Mouse (Mus musculus) heart, embryonic 10.5 days (tissue): ENCODE data around the gene Mfsd4a. TPM values are rescaled to one million over a fixed set of nuclear protein-coding genes. Genes with fewer than 3 reads are reported as not detected.

Source experiments
- DNase-seq: peaks from one replicate; pipeline ENCODE4 v3.0.0-alpha.2; 2017; ENCODE audit warnings: low spot score
- H3K27ac ChIP-seq: fragments of 300-500 bp; sonication (generic); 2 replicates; pipeline ENCODE4 v1.5.1; 2016; ENCODE audit warnings: mild to moderate bottlenecking
- H3K27me3 ChIP-seq: fragments of 300-500 bp; sonication (generic); 2 replicates; pipeline ENCODE4 v1.6.1; 2016; ENCODE audit warnings: mild to moderate bottlenecking; ENCODE audit not compliant: poor library complexity, insufficient read depth, severe bottlenecking
- H3K36me3 ChIP-seq: fragments of 300-500 bp; sonication (generic); 2 replicates; pipeline ENCODE4 v1.6.1; 2016; ENCODE audit warnings: mild to moderate bottlenecking, moderate library complexity
- H3K4me1 ChIP-seq: fragments of 300-500 bp; sonication (generic); 2 replicates; pipeline ENCODE4 v1.6.1; 2016; ENCODE audit warnings: mild to moderate bottlenecking
- H3K4me3 ChIP-seq: fragments of 300-500 bp; sonication (generic); 2 replicates; pipeline ENCODE4 v1.5.1; 2016; ENCODE audit warnings: mild to moderate bottlenecking, moderate library complexity
- H3K9me3 ChIP-seq: fragments of 300-500 bp; sonication (generic); 2 replicates; pipeline ENCODE4 v1.6.1; 2016; ENCODE audit warnings: mild to moderate bottlenecking, moderate library complexity
- WGBS: fragments of 180-500 bp; shearing (Covaris S2); methylation state at CpG from one replicate; pipeline ENCODE4 v1.1.7; 2016; 5-methylcytosine and 5-hydroxymethylcytosine counted together
- polyA plus RNA-seq: library from polyadenylated mRNA; unstranded; fragments of >200 nt; fragmentation: Nextera tagmentation; extraction: Ambion mirVana; gene quantifications from 2 replicates; pipeline ENCODE4 v1.2.1, GENCODE M21; 2016

The Mfsd4a gene
- polyA plus RNA-seq, 1 experiment from 2014 or later: 7.3 TPM

DNA sequence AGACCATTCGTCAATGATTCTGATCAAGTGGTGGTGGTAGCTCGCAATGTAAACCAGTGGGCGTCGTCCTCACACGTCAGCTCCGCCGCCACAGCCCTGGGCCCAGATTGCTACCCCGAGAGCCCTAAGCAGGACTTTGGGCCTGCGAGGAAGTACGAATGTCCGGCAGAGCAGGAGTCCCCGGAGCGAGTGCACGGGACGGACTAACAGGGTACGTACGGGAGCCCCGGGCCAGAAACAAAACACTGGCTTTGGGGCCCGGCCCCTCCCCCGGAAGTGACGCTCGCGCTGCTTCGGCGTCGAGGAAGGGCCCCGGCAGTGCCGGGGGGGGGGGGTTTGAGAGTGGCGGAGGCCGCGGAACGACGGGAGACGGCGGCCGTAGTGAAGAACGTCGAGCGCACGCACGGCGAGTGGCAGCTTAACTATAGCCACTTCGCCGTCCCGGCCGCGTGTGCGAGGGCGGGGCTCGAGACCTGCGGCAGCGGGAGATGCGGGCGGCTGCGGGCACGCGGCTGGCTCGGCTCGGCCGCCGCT is 60.5 kb downstream of the Mfsd4a start, which contains the start of gene Elk4:
Gene Elk4, plus strand, starts transcription at position 326 of the 534 bp plus-strand sequence.
- under 1% methylated on average over 61 of the region's 61 CpGs for WGBS
- Histone ChIP-seq H3K27ac (peak within 1 kb of the TSS; percentile 100), H3K27me3 (no peaks in the 10 kb centered on the region), H3K4me3 (peak within 1 kb of the TSS; percentile 89), H3K36me3 (no peaks in the 10 kb centered on the region), H3K9me3 (no peaks in the 10 kb centered on the region), H3K4me1 (peaks cover 23% of the 10 kb centered on the region)
- peak; percentile 93 for DNase-seq

DNA sequence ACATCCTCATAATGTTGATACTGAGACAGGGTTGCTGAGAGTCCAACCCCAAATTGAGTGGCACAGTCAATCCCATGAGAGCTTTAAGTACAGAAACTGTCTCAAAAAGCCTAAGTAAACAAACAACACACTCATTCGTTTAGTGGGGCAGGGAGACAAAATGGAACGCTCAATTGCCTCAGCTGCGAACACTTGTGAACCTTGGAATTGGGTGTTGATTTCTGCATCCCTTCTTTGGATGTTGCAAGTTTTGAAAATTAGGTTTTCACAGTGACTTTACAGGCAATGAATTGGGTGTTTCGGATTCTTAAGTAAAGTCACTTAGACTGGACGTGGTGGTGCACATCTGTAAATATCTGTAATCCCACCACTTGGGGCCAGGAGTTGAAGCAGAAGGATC is 61.1 kb downstream of the Mfsd4a start:
- Histone ChIP-seq H3K9me3 (no peaks in the 10 kb centered on the region), H3K36me3 (no peaks in the 10 kb centered on the region), H3K4me3 (peak overlapping the region; percentile 89), H3K27me3 (no peaks in the 10 kb centered on the region), H3K4me1 (peaks cover 23% of the 10 kb centered on the region), H3K27ac (peak overlapping the region; percentile 100)
- no peak for DNase-seq
- WGBS: 29% methylated on average over 5 of the region's 5 CpGs

DNA sequence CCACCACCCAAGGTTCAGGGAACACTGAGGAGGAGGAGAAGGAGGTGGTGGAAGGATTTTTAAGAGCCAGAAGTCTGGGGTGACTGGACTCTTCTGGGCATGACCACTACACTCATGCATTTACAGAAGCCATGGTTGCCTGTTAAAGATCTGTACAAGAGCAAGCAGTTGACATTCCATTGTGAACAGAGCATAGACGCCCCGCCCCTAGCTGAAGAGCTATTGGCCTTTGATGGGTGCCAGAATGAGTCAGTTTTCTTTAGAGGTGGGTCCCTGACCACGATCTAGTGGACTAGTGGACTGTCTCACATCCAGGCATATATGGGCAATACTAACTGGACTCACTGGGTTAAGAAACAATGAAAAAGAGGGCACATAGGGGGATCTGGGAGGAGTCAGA is 61.8 kb downstream of the Mfsd4a start:
- WGBS: 79% methylated on average over 3 of the region's 3 CpGs

DNA sequence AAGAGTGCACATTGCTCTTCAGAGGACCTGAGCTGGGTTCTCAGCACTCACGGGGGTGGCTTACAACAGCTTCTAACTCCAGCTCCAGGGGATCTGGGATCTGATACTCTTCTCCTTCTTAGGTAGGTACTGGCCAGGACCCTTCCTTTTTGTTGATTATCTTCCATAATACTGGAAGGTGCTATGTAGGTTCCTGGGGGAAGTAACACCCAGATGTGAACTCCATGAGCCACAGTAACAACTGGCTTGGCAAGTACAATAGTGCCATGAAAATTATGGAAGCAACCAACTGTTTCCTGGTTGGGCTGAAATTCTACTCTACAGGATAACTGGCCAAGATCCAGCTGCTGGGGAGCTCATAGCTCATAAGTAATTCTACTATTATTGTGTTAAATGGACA is 62.4 kb downstream of the Mfsd4a start:
- H3K36me3 ChIP-seq: no peaks in the 10 kb centered on the region
- DNase-seq: no peak
- H3K4me1 ChIP-seq: peaks cover 23% of the 10 kb centered on the region
- WGBS: 73% methylated on average over 1 of the region's 1 CpGs
- no peaks in the 10 kb centered on the region for H3K27me3 ChIP-seq
- no peak overlapping the region for H3K4me3 ChIP-seq
- H3K9me3 ChIP-seq: no peaks in the 10 kb centered on the region
- no peak overlapping the region for H3K27ac ChIP-seq

More for the DNA sequence above, 61.8 kb downstream of the Mfsd4a start:
- Histone ChIP-seq H3K27ac (no peak overlapping the region), H3K4me1 (peaks cover 23% of the 10 kb centered on the region), H3K9me3 (no peaks in the 10 kb centered on the region), H3K4me3 (no peak overlapping the region), H3K27me3 (no peaks in the 10 kb centered on the region), H3K36me3 (no peaks in the 10 kb centered on the region)
- no peak for DNase-seq

DNA sequence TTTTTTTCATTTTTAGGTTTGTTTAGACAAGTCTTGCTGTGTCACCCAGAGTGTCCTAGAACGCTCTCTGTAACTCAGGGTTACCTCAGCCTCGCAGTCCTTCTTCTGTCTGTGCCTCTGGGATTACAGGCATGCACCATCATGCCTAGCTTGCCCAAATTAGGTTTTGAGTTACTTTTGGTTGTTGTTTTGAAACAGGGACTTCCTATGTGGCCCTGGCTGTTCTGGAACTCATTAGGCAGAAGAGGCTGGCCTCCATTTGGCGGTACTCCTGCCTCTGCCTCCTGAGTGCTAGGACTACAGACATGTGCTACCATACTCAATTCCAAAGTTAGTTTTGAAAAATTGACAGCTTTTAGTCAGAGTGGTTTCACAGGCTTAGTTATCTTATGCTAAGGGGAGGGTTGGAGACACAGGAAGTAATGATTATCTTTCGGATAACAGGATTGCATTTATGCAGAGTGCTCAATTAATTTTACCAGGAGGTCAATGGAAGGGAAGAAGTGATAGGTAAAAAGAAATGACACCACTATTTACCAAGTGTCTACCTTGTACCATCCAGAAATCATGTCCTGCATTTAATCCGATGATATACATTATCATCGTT is 63.2 kb downstream of the Mfsd4a start:
- Histone ChIP-seq H3K27me3 (no peaks in the 10 kb centered on the region), H3K9me3 (no peaks in the 10 kb centered on the region), H3K36me3 (no peaks in the 10 kb centered on the region), H3K27ac (no peak overlapping the region), H3K4me3 (no peak overlapping the region), H3K4me1 (peaks cover 20% of the 10 kb centered on the region)
- no peak for DNase-seq
- WGBS: 80% methylated on average over 6 of the region's 6 CpGs

DNA sequence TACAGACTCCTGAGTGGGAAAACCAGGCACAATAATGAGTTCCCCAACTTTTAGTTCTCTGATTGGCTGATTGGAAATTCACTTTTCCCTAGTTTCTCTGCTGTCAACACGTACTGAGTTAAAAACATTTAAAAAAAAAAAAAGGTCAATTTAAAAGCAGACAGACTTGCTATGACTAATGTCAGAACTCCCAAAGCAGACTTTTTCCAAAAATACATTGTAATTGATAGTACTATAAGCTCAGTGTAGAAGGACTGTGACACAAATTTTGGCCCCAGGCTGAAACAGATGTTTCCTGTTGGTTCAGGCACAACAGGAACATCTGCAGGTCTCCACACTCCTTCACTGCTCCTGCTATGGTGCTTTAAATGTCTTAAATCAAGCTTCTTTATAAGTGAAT is 64.0 kb downstream of the Mfsd4a start:
- DNase-seq: no peak
- H3K27ac ChIP-seq: no peak overlapping the region
- 55% methylated on average over 1 of the region's 1 CpGs for WGBS
- no peaks in the 10 kb centered on the region for H3K9me3 ChIP-seq
- H3K36me3 ChIP-seq: no peaks in the 10 kb centered on the region
- no peaks in the 10 kb centered on the region for H3K27me3 ChIP-seq
- no peak overlapping the region for H3K4me3 ChIP-seq
- H3K4me1 ChIP-seq: peaks cover 11% of the 10 kb centered on the region; the same call in 1 of the 2 replicates

DNA sequence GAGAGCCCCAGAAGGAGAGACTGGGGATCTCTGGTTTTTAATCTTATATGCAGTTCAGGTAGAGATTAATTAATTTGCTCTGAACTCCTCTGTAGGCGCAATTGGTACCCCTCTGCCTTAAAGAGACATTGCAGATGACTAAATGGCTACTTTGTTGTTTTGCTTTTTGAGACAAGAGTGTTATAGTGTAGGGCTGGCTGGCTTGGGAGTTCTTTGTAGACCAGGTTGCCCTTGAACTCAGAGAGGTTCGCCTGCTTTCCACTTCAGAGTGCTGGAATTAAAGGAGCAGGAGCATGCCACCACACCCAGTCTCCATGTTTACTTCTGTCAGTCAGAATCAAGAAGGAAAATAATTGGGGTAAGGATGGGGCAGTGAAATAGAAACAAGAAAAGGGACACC is 64.8 kb downstream of the Mfsd4a start:
- Histone ChIP-seq H3K36me3 (no peaks in the 10 kb centered on the region), H3K9me3 (no peaks in the 10 kb centered on the region), H3K27me3 (no peaks in the 10 kb centered on the region), H3K4me3 (no peak overlapping the region), H3K27ac (no peak overlapping the region), H3K4me1 (0 out of 2 replicates have a peak, but pooled peaks cover 8% of the 10 kb centered on the region)
- 60% methylated on average over 2 of the region's 2 CpGs for WGBS
- DNase-seq: no peak

DNA sequence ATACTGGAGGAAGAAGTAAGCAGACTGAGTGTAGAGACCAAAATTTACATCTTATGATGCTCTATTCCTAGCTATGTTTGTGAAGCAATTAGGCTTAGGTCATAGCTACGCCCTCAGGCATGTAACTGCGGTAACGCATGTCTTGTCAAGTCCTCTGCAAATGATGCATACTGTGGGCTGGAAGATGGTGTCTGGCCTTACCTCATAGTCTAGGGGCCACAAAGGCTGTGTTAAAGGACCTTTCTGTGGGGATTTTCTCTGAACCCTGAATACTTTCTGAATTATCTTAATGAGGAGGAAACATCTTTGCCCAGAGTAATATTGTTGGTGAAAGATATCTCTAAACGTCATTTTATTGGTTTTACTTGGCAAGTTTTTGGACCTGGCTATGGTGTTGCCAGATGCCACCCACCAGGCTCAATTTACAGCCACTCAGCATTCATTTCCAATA is 66.0 kb downstream of the Mfsd4a start:
- H3K27ac ChIP-seq: no peak overlapping the region
- no peaks in the 10 kb centered on the region for H3K27me3 ChIP-seq
- H3K36me3 ChIP-seq: no peaks in the 10 kb centered on the region
- H3K9me3 ChIP-seq: no peaks in the 10 kb centered on the region
- DNase-seq: no peak
- 0 out of 2 replicates have a peak, but pooled peaks cover 8% of the 10 kb centered on the region for H3K4me1 ChIP-seq
- WGBS: 81% methylated on average over 4 of the region's 4 CpGs
- H3K4me3 ChIP-seq: no peak overlapping the region

DNA sequence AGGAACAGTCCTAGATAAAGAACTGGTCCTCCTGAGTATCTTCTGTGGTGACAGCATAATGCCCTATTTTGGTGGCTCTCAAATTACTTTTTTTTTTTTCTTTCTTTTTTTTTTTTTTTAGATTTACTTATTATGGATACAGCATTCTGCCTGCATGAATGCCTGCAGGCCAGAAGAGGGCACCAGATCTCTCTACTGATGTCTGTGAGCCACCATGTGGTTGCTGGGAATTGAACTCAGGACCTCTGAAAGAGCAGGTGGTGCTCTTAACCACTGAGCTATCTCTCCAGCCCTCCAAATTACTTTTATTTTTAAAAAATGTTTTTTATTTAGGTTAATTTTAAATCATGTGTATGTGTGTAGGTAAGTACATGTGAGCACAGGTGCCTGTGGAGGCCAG is 67.4 kb downstream of the Mfsd4a start:
- H3K27me3 ChIP-seq: no peaks in the 10 kb centered on the region
- H3K4me3 ChIP-seq: no peak overlapping the region
- H3K9me3 ChIP-seq: no peaks in the 10 kb centered on the region
- no peak overlapping the region for H3K27ac ChIP-seq
- DNase-seq: no peak
- no peaks in the 10 kb centered on the region for H3K36me3 ChIP-seq
- no peaks in the 10 kb centered on the region for H3K4me1 ChIP-seq

DNA sequence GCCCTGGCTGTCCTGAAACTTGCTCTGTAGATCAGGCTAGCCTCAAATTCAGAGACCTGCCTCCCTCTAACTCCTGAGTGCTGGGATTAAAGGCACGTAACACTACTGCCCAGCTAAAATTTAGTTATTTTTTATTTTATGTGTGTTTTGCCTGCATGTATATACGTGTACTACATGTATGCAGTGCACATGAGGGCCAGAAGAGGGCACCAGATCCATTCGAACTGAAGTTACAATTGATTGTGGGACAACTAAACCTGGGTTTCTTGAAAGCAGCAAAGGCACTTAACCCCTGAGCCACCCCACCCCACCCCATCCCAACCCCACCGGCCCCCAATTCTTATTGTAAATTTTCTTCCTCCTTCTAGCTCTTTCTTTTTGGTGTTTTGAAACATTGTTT is 72.8 kb downstream of the Mfsd4a start:
- WGBS: 33% methylated on average over 4 of the region's 4 CpGs
- Histone ChIP-seq H3K9me3 (no peaks in the 10 kb centered on the region), H3K27me3 (0 out of 2 replicates have a peak, but pooled peaks cover 4% of the 10 kb centered on the region), H3K4me3 (no peak overlapping the region), H3K36me3 (no peaks in the 10 kb centered on the region), H3K27ac (no peak overlapping the region), H3K4me1 (no peaks in the 10 kb centered on the region)
- DNase-seq: no peak

DNA sequence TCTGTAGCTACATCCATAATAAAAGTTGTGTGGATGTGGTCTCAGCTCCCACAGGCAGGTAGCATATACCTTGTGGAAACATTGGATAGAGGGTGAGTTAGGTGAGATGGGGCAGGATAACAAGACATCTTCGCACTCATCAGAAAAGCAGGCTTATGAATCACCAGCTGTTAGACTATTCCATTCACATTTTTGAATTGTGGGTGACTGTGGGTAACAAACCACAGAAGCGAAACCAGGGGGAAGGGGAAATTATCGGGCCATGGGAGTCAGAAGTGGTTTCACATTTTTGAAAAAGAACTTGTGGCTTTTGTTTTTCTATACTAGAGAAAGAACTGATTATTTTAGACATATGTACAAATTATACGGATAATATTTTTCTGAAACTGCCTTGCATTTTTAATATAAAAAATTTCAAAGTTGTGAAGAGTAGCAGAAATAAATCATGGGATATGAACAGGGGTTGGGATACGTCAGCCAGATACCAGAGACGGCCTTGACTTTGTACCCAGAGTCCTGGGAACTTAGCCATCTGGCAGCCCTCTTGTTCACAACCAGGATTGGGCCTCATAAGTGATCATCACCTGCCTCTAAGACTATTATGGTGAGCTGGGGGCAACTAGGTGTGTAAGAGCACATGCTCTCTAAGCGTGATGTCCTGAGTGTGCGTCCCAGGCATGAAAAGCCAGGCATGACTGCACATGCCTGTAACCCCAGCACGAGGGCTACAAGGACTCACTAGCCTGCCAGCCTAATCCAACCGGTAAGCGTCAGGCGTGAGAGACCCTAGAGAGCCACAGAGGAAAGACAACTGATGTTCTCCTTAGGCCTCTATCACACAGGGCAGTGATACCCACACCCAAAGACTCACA is 74.5 kb downstream of the Mfsd4a start:
- H3K27ac ChIP-seq: no peak overlapping the region
- no peaks in the 10 kb centered on the region for H3K36me3 ChIP-seq
- H3K27me3 ChIP-seq: 0 out of 2 replicates have a peak, but pooled peaks cover 4% of the 10 kb centered on the region
- 82% methylated on average over 12 of the region's 12 CpGs for WGBS
- H3K4me1 ChIP-seq: no peaks in the 10 kb centered on the region
- H3K4me3 ChIP-seq: no peak overlapping the region
- no peak for DNase-seq
- H3K9me3 ChIP-seq: no peaks in the 10 kb centered on the region

DNA sequence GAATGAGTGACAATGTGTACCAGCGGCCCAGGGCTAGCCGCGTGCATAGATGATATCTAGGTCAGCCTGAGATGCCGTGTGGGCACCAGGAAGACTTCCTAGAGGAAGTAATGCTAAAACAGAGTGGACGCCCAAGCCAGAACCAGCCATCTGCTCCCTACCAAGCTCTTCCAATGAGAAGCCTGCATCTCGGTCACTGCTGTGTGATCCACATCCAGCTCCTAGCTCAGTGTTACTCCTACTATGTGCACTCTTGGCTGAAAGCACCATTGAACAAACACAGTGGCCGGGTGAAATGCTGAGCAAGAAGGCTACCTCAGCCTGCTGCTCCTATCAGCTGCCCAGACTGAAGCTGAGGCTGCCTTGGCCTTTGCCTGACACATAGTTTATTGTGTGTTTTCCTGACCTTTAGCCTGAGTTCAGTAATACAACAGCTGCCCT is 75.3 kb downstream of the Mfsd4a start:
- Histone ChIP-seq H3K4me1 (no peaks in the 10 kb centered on the region), H3K4me3 (no peak overlapping the region), H3K36me3 (no peaks in the 10 kb centered on the region), H3K27me3 (0 out of 2 replicates have a peak, but pooled peaks cover 4% of the 10 kb centered on the region), H3K9me3 (no peaks in the 10 kb centered on the region), H3K27ac (no peak overlapping the region)
- 76% methylated on average over 7 of the region's 7 CpGs for WGBS
- DNase-seq: no peak
